Mouse (Mus musculus): ENCODE results near the gene Rreb1. TPM values are rescaled to one million over a fixed set of nuclear protein-coding genes. Genes with fewer than 3 reads are reported as not detected.
A peak's percentile ranks its signal among the peaks of the same experiment; 100 is the strongest.

Gene Rreb1
- 20.6 and 23.3 TPM in 2 replicates for polyA plus RNA-seq (2012; ENCODE audit: insufficient read depth, low replicate concordance)

DNA sequence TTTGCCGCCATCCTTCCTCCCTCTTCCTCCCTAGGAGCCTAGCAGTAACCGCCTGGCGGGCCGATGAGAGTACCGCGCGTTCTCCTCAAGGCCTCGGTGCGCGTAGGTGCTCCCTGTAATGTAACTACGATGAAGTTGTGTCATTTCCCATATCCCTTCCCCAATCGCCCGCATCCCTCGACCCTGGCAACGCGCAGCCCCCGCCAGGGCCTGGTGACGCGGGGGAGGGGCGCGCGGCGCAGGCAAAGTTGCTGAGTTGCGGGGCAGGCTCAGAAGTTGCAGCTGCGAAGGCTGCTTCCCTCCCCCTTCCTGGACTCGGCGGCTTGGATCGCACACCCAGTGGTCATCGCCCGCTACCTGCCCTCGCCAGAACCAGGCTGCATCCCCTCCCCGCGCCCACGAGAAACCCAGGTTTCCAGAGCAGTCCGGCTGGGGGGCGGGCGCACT is at the start of gene Rreb1:
Gene Rreb1 (plus strand): TSS at position 254 of the 447 bp plus-strand sequence.
- H3K27me3 ChIP-seq (replicated peaks): no peaks in the 10 kb centered on the region
- H3K36me3 ChIP-seq (replicated peaks; ENCODE audit: low read length): peaks cover 5% of the 10 kb centered on the region

DNA sequence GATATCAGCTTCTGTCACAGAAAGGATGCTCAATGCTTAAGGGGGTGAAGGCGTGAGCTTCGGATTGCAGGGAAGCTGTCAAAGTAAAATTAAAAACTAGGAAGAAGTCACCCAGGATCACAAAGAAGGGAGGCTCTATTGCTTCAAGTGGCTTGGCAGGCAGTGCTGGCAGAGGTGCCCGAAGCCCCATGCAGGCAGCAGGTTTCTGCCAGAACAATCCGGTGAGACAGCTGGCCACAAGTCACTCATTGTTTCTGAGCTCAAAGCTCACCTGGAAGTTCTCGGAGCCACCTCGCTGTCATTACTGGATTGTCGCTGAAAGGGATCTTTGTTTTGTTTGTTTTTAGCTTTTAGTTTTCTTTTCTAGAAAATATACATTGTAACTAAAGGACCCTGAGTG is 49.6 kb upstream of the Rreb1 start:
- Histone ChIP-seq H3K27me3 (replicated peaks) (peaks cover 2% of the 10 kb centered on the region), H3K4me1 (peaks cover 27% of the 10 kb centered on the region), H3K4me3 (replicated peaks) (no peak overlapping the region), H3K9me3 (peaks cover 10% of the 10 kb centered on the region), H3K36me3 (replicated peaks; ENCODE audit: low read length) (peaks cover 3% of the 10 kb centered on the region)
- TF ChIP-seq FLI1 (IDR thresholded peaks at IDR 0.05; ENCODE audit: low read length): no peak
- no peak for TF ChIP-seq GATA1 (IDR thresholded peaks at IDR 0.05; ENCODE audit: borderline replicate concordance, low read length)

More for the DNA sequence above, at the start of gene Rreb1:
- Histone ChIP-seq H3K4me1 (peaks cover 51% of the 10 kb centered on the region), H3K4me3 (replicated peaks) (peak within 1 kb of the TSS; percentile 94), H3K9me3 (no peaks in the 10 kb centered on the region)
- no peak for TF ChIP-seq GATA1 (IDR thresholded peaks at IDR 0.05; ENCODE audit: borderline replicate concordance, low read length)
- TF ChIP-seq FLI1 (IDR thresholded peaks at IDR 0.05; ENCODE audit: low read length): no peak

DNA sequence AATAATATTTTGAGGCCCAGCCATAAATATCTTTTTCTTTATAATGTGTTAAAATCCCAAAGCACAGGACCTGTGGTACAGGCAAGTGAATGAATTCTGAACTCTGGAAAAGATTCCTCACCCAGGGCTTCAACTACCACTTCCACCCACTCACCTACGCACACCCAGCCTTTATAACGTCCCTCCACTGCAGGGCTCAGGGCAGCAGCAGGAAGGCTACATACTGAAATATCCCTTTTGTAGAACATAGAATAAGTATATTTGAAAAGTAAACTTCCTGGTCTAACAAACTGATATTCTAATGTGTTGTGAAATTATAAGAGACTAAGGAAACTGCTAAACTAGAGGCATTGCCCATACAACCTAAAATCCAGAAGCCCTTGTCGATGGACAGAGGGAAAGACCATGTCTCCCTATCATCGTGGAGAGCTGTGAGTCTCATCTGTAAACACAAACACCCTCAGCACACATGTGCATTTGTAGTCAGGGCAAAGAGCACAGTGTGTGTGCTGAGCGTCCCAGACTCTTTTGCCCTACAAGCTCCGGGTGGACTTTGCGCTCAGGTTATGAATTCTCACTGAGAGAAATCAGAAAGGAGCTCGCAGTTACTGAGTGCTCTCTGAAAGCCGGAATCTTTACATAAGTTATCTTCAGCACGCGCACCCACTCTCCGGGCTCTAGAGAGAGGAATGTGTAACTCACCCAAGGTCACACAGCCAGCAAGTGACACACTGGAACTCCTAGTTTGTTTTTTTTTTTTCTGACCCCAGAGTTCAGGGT is 46.1 kb upstream of the Rreb1 start:
- Histone ChIP-seq H3K4me3 (replicated peaks) (no peak overlapping the region), H3K27me3 (replicated peaks) (peaks cover 2% of the 10 kb centered on the region), H3K4me1 (peaks cover 42% of the 10 kb centered on the region), H3K36me3 (replicated peaks; ENCODE audit: low read length) (no peaks in the 10 kb centered on the region), H3K9me3 (no peaks in the 10 kb centered on the region)
- TF ChIP-seq FLI1 (IDR thresholded peaks at IDR 0.05; ENCODE audit: low read length) (no peak), GATA1 (IDR thresholded peaks at IDR 0.05; ENCODE audit: borderline replicate concordance, low read length) (no peak)

DNA sequence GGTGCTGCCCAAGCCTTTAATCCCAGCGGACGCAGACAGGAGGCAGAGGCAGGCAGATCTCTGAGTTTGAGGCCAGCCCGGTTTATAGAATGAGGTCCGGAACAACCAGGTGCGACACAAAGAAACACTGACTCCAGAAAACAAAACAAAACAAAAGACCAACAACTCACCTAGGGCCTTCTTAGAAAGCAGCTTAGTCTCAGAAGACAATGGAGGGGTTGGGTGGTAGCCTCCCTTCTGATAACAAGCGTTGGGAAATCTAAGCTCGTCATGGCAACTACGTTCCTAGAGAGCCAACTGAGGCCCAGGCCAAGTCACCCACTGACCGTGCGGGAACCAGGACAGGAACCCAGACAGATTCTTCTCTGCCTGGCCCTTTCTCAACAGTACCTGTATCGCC is 43.7 kb upstream of the Rreb1 start:
- H3K36me3 ChIP-seq (replicated peaks; ENCODE audit: low read length): no peaks in the 10 kb centered on the region
- H3K4me1 ChIP-seq: peaks cover 37% of the 10 kb centered on the region
- H3K27me3 ChIP-seq (replicated peaks): no peaks in the 10 kb centered on the region
- H3K4me3 ChIP-seq (replicated peaks): no peak overlapping the region
- peaks cover 2% of the 10 kb centered on the region; the same call in 1 of the 2 replicates for H3K9me3 ChIP-seq
- TF ChIP-seq GATA1 (IDR thresholded peaks at IDR 0.05; ENCODE audit: borderline replicate concordance, low read length) (no peak), FLI1 (IDR thresholded peaks at IDR 0.05; ENCODE audit: low read length) (no peak)

DNA sequence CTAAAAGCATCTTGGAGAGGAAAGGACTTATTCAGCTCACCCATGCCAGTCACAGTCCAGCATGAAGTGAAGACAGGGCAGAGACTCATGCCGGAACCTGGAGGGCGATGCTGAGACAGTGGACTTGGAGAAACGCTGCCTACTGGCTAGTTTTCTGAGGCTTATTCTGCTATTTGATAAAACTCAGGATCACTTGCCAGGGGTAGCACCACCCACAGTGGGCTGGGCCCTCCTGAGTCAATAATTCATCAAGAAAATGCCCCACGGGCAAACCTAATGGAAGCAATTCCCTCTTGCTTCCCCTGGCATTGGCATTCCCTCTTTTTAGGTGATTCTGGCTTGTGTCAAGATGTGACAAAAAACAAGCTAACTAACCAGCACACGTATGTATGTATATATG is 38.1 kb upstream of the Rreb1 start:
- H3K27me3 ChIP-seq (replicated peaks): no peaks in the 10 kb centered on the region
- no peaks in the 10 kb centered on the region for H3K36me3 ChIP-seq (replicated peaks; ENCODE audit: low read length)
- peaks cover 2% of the 10 kb centered on the region; the same call in 1 of the 2 replicates for H3K9me3 ChIP-seq
- no peak overlapping the region for H3K4me3 ChIP-seq (replicated peaks)
- peaks cover 48% of the 10 kb centered on the region for H3K4me1 ChIP-seq
- TF ChIP-seq FLI1 (IDR thresholded peaks at IDR 0.05; ENCODE audit: low read length): no peak
- TF ChIP-seq GATA1 (IDR thresholded peaks at IDR 0.05; ENCODE audit: borderline replicate concordance, low read length): no peak

DNA sequence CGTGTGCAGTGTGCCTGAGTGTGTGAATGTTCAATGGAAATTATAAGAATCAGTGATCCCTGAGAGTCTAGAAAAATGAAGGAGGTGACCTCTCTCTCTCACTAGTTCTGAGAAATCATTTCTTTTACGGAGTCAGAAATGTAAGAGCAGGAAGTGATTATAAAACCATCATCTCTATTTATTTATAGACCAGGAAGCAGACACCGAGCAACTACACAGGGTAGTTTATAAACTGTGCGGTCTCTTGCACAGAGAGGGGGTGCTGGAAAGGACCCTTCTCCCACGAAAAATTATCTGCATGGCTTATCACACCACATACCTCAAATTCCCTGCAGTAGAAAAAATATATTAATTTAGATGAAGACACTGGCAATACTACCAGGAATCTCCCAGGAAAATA is 37.4 kb upstream of the Rreb1 start:
- no peak overlapping the region for H3K4me3 ChIP-seq (replicated peaks)
- peaks cover 2% of the 10 kb centered on the region; the same call in 1 of the 2 replicates for H3K9me3 ChIP-seq
- H3K36me3 ChIP-seq (replicated peaks; ENCODE audit: low read length): no peaks in the 10 kb centered on the region
- no peaks in the 10 kb centered on the region for H3K27me3 ChIP-seq (replicated peaks)
- H3K4me1 ChIP-seq: peaks cover 45% of the 10 kb centered on the region
- TF ChIP-seq GATA1 (IDR thresholded peaks at IDR 0.05; ENCODE audit: borderline replicate concordance, low read length) (no peak), FLI1 (IDR thresholded peaks at IDR 0.05; ENCODE audit: low read length) (no peak)

DNA sequence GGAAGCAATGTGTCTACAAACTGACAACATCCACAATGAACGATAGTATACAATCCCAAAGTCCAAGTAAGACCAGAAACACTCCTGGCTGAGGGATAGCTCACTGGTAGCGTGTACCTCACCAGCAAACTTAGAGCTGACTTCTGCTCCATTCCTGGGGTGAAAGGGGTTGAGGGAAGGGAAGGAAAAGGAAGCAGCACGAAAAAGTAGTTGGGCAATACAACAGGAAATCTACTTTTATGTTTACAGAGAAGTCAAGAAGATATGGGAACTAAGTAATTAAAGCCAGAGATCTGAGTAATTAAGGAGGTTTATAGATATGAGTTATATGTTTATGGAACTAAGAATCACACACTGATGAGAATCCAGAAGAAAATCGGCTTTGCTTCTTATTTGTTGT is 36.0 kb upstream of the Rreb1 start:
- Histone ChIP-seq H3K4me1 (peaks cover 41% of the 10 kb centered on the region), H3K36me3 (replicated peaks; ENCODE audit: low read length) (no peaks in the 10 kb centered on the region), H3K27me3 (replicated peaks) (no peaks in the 10 kb centered on the region), H3K9me3 (peaks cover 2% of the 10 kb centered on the region; the same call in 1 of the 2 replicates), H3K4me3 (replicated peaks) (no peak overlapping the region)
- TF ChIP-seq GATA1 (IDR thresholded peaks at IDR 0.05; ENCODE audit: borderline replicate concordance, low read length) (no peak), FLI1 (IDR thresholded peaks at IDR 0.05; ENCODE audit: low read length) (no peak)

DNA sequence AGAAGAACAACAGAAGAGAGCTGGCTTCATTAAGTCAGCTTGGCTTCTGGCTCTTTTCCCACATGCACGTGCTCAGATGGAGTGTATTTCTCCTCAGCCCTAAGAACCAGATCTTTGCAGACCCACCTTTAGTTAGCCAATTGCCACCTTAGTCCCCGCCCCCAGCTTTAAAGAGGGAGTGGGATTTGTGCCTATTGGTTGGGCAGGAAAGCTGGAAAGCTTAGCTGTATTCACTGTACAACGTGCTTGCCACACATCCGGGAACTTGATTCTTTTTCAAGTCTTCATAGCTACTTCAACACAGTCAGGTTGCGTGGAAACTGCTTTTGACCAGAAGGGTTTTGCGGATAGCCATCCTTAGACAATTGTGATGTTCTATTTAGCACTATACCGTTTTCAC is 30.7 kb upstream of the Rreb1 start:
- no peaks in the 10 kb centered on the region for H3K36me3 ChIP-seq (replicated peaks; ENCODE audit: low read length)
- H3K27me3 ChIP-seq (replicated peaks): no peaks in the 10 kb centered on the region
- TF ChIP-seq GATA1 (IDR thresholded peaks at IDR 0.05; ENCODE audit: borderline replicate concordance, low read length): no peak
- no peak for TF ChIP-seq FLI1 (IDR thresholded peaks at IDR 0.05; ENCODE audit: low read length)
- H3K9me3 ChIP-seq: no peaks in the 10 kb centered on the region
- H3K4me3 ChIP-seq (replicated peaks): no peak overlapping the region
- H3K4me1 ChIP-seq: peaks cover 48% of the 10 kb centered on the region

DNA sequence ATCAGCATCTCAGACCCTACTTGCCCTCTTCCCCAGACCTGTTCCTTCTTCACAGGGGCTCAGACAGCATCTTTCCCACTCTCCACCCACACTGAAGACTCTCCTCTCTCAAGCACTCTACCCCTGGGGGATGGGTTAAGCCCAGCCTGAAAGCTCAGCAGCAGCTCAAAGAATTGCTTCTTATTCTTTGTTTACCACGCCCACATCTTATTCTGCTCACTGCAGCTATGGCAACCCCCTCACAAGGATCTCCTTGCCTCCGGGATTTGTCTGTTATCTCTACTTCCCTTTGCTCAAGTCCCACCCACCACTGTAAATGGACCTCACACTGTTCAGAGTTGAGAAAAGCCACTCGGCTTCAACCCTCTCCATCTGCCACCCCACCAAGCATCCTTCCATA is 28.7 kb upstream of the Rreb1 start:
- Histone ChIP-seq H3K4me1 (peaks cover 45% of the 10 kb centered on the region), H3K36me3 (replicated peaks; ENCODE audit: low read length) (peaks cover 5% of the 10 kb centered on the region), H3K27me3 (replicated peaks) (no peaks in the 10 kb centered on the region), H3K4me3 (replicated peaks) (no peak overlapping the region), H3K9me3 (peaks cover 4% of the 10 kb centered on the region)
- TF ChIP-seq FLI1 (IDR thresholded peaks at IDR 0.05; ENCODE audit: low read length) (no peak), GATA1 (IDR thresholded peaks at IDR 0.05; ENCODE audit: borderline replicate concordance, low read length) (no peak)

Measured in megakaryocyte, embryonic 14.5 days (primary cell).